Mouse (Mus musculus) gastrocnemius, adult 8-10 months (tissue): ENCODE measurements around the gene Nell1. TPM values are rescaled to one million over a fixed set of nuclear protein-coding genes. Genes with fewer than 3 reads are reported as not detected.

ENCODE experiments used
- DNase-seq, 2 experiments: peaks; one replicate each; pipeline ENCODE4 v3.0.0; 2022; ENCODE audit warnings: low spot score in 2 of 2
- total RNA-seq, 4 experiments: library from RNA; stranded (reverse); gene quantifications; 2 replicates each; pipeline ENCODE4 v1.2.4; 2022

Gene Nell1
- total RNA-seq, 4 experiments from 2014 or later = 0.13 to 0.18 (median 0.17) TPM

GRCm38 (mm10) chr7:50543373-50543772 is 568.7 kb downstream of the Nell1 start:
- DNase-seq = no peak

- no peak for DNase-seq
These were observed 574.9 kb downstream of the Nell1 start for GRCm38 (mm10) chr7:50549572-50549971.

- no peak for DNase-seq
These were observed 576.8 kb downstream of the Nell1 start for GRCm38 (mm10) chr7:50551426-50551825.

- DNase-seq = no peak
These were observed 588.0 kb downstream of the Nell1 start for GRCm38 (mm10) chr7:50562708-50563107.

- no peak for DNase-seq
These were observed 599.2 kb downstream of the Nell1 start for GRCm38 (mm10) chr7:50573841-50574240.

GRCm38 (mm10) chr7:50588642-50589424 is 614.2 kb downstream of the Nell1 start:
- DNase-seq = no peak

GRCm38 (mm10) chr7:50598890-50599289 is 624.2 kb downstream of the Nell1 start, which contains the start of gene 4933405O20Rik:
Gene 4933405O20Rik (plus strand): TSS chr7:50599190.
- no peak for DNase-seq

GRCm38 (mm10) chr7:50614101-50614500 is 639.4 kb downstream of the Nell1 start:
- no peak for DNase-seq

GRCm38 (mm10) chr7:50629186-50629585 is 654.5 kb downstream of the Nell1 start:
- no peak for DNase-seq

GRCm38 (mm10) chr7:50633147-50633546 is 658.5 kb downstream of the Nell1 start:
- no peak for DNase-seq

GRCm38 (mm10) chr7:50672266-50672665 is 697.6 kb downstream of the Nell1 start:
- DNase-seq = no peak

GRCm38 (mm10) chr7:50675444-50675843 is 700.8 kb downstream of the Nell1 start:
- DNase-seq = no peak

- no peak for DNase-seq
These were observed 702.8 kb downstream of the Nell1 start for GRCm38 (mm10) chr7:50677511-50677910.

GRCm38 (mm10) chr7:50686337-50686736 is 711.7 kb downstream of the Nell1 start:
- no peak for DNase-seq

GRCm38 (mm10) chr7:50725166-50725565 is 750.5 kb downstream of the Nell1 start:
- DNase-seq = no peak

GRCm38 (mm10) chr7:50730951-50731350 is 756.3 kb downstream of the Nell1 start:
- no peak for DNase-seq

- DNase-seq = no peak
These were observed 780.9 kb downstream of the Nell1 start for GRCm38 (mm10) chr7:50755516-50755915.

- no peak for DNase-seq
These were observed 781.7 kb downstream of the Nell1 start for GRCm38 (mm10) chr7:50756409-50756808.

GRCm38 (mm10) chr7:50773516-50773915 is 798.9 kb downstream of the Nell1 start:
- DNase-seq = no peak

- DNase-seq = no peak
These were observed 806.4 kb downstream of the Nell1 start for GRCm38 (mm10) chr7:50781105-50781504.

- DNase-seq = no peak
These were observed 809.0 kb downstream of the Nell1 start for GRCm38 (mm10) chr7:50783652-50784051.

GRCm38 (mm10) chr7:50826180-50826579 is 851.5 kb downstream of the Nell1 start:
- no peak for DNase-seq

GRCm38 (mm10) chr7:50832799-50833198 is 858.1 kb downstream of the Nell1 start:
- no peak for DNase-seq
